Mouse (Mus musculus) sigmoid colon, adult 10 weeks (tissue): ENCODE results near the gene Kcnab2. TPM values are rescaled to one million over a fixed set of nuclear protein-coding genes. Genes with fewer than 3 reads are reported as not detected.

Experiments used
- polyA plus RNA-seq: library from polyadenylated mRNA; stranded (reverse); fragments of 350-450 nt; fragmentation: Illumina TruSeq; extraction: RNeasy Lipid Tissue Mini Kit (QIAGEN cat#74804); gene quantifications from one replicate; pipeline ENCODE4 v1.2.3, GENCODE M21; 2014; ENCODE audit warnings: low read depth, low replicate concordance

The Kcnab2 gene
- 0.85 TPM for polyA plus RNA-seq

GRCm38 (mm10) chr4:152477466-152478223 is at the start of gene Kcnab2:
TSS of gene Kcnab2 (minus strand) at chr4:152477871.

GRCm38 (mm10) chr4:152476427-152477023 is 1.1 kb downstream of the Kcnab2 start, which contains the start of gene Nphp4:
TSS of gene Nphp4 (plus strand) at chr4:152476706.

Other genes with a start within 250 kb of the Kcnab2 start
- gene Gpr153, start 203.6 kb downstream of the Kcnab2 start, polyA plus RNA-seq, result 2.1 TPM
- gene Hes3, start 186.2 kb downstream of the Kcnab2 start, polyA plus RNA-seq, result not detected
- gene Icmt, start 180.6 kb downstream of the Kcnab2 start, polyA plus RNA-seq, result 9.4 TPM
- gene Rnf207, start 158.9 kb downstream of the Kcnab2 start, polyA plus RNA-seq, result 0.82 TPM
- gene Rpl22, start 152.1 kb downstream of the Kcnab2 start, polyA plus RNA-seq, result 461 TPM
- 0.09 TPM for gene Chd5, start 139.2 kb downstream of the Kcnab2 start, polyA plus RNA-seq
- gene Nphp4, start 1.2 kb downstream of the Kcnab2 start, polyA plus RNA-seq, result not detected